In the genomic region with DNA sequence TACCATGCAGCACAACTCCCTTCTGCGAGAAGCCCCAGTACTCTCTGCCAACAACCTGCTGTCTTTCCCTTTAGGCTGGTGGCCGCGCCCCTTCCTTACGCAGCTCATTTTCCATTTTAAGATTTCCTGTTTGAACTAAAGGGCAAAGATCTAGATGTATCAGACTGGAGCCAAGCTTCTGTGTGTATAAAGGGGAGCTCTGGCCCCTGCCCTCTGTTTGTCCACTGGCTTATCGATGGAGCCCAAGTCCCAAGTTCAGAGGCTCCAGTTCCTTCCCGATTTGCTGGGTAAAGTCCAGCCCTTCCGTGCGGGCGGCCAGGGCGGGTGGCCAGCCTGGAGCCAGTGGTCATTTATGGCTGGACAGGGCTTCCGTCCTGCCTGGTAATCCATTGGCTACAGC, we compare ENCODE assay signal across 9 mouse cellular contexts.
DNase-seq lines count a peak whose midpoint lies in the region; ATAC-seq and TF ChIP-seq lines count a peak whose summit lies in the region.
"Had no signal": no experiment of that assay in that cellular context is flagged by ENCODE, and none has a peak within 500 bp of the region (broad histone marks: within the 10 kb centered on the region; RNA-seq: fewer than 3 reads in every experiment).

No protein-coding gene starts in this region.

- H3K4me1 ChIP-seq in kidney, embryonic 15.5 days, result 0 out of 2 replicates have a peak, but pooled peaks cover 2% of the 10 kb centered on the region
- peaks cover 10% of the 10 kb centered on the region for H3K4me1 ChIP-seq in intestine, embryonic 15.5 days (replicated peaks)
- peaks cover 11% of the 10 kb centered on the region for H3K4me1 ChIP-seq in liver, postnatal 0 days (ENCODE audit: insufficient read depth)
- no peaks in the 10 kb centered on the region for H3K4me1 ChIP-seq in stomach, postnatal 0 days (replicated peaks; ENCODE audit: control insufficient read depth, insufficient read depth)
- H3K4me1 ChIP-seq in midbrain, postnatal 0 days (ENCODE audit: insufficient read depth, low read length), result no peaks in the 10 kb centered on the region
- H3K4me1 ChIP-seq: neural tube, embryonic 12.5 days had no signal

- H3K27ac ChIP-seq in kidney, embryonic 15.5 days, result no peak overlapping the region
- no peak overlapping the region for H3K27ac ChIP-seq in intestine, embryonic 15.5 days
- H3K27ac ChIP-seq in liver, postnatal 0 days (ENCODE audit: low read depth), result no peak overlapping the region
- H3K27ac ChIP-seq in stomach, postnatal 0 days (replicated peaks), result peak overlapping the region; percentile 63
- no peak overlapping the region for H3K27ac ChIP-seq in midbrain, postnatal 0 days (ENCODE audit: low read depth, low read length)
- H3K27ac ChIP-seq: neural tube, embryonic 12.5 days had no signal

- H3K27me3 ChIP-seq in kidney, embryonic 15.5 days, result no peaks in the 10 kb centered on the region
- no peaks in the 10 kb centered on the region for H3K27me3 ChIP-seq in intestine, embryonic 15.5 days (replicated peaks)
- peaks cover 4% of the 10 kb centered on the region; the same call in 1 of the 2 replicates for H3K27me3 ChIP-seq in liver, postnatal 0 days (ENCODE audit: insufficient read depth, low read length)
- H3K27me3 ChIP-seq in stomach, postnatal 0 days (ENCODE audit: control insufficient read depth, insufficient read depth, low read length), result no peaks in the 10 kb centered on the region
- no peaks in the 10 kb centered on the region for H3K27me3 ChIP-seq in midbrain, postnatal 0 days (ENCODE audit: insufficient read depth, low read length)
- H3K27me3 ChIP-seq: neural tube, embryonic 12.5 days had no signal

- no peak for TF ChIP-seq CTCF in liver, postnatal 0 days (IDR thresholded peaks at IDR 0.05; ENCODE audit: low read depth)
- no peak for TF ChIP-seq CTCF in stomach, postnatal 0 days (IDR thresholded peaks at IDR 0.05; ENCODE audit: low read depth)
- TF ChIP-seq CTCF in midbrain, postnatal 0 days (IDR thresholded peaks at IDR 0.05), result no peak

- no peak overlapping the region for H3K9ac ChIP-seq in kidney, embryonic 15.5 days
- H3K9ac ChIP-seq in intestine, embryonic 15.5 days, result no peak overlapping the region
- H3K9ac ChIP-seq in liver, postnatal 0 days (replicated peaks), result no peak overlapping the region
- H3K9ac ChIP-seq in stomach, postnatal 0 days (ENCODE audit: low read length), result no peak overlapping the region
- no peak overlapping the region for H3K9ac ChIP-seq in midbrain, postnatal 0 days (replicated peaks; ENCODE audit: low read length, poor library complexity, severe bottlenecking)
- H3K9ac ChIP-seq: neural tube, embryonic 12.5 days had no signal

- ATAC-seq in kidney, embryonic 15.5 days (replicated peaks; ENCODE audit: low FRiP score), result no peak
- peak; percentile 81 for ATAC-seq in intestine, embryonic 15.5 days
- ATAC-seq in liver, postnatal 0 days, result peak; percentile 38; the same call in 1 of the 2 replicates
- ATAC-seq in stomach, postnatal 0 days (ENCODE audit: low FRiP score, low TSS enrichment), result peak; percentile 94
- no peak for ATAC-seq in midbrain, postnatal 0 days (ENCODE audit: low FRiP score)

- no peaks in the 10 kb centered on the region for H3K36me3 ChIP-seq in kidney, embryonic 15.5 days
- no peaks in the 10 kb centered on the region for H3K36me3 ChIP-seq in intestine, embryonic 15.5 days
- no peaks in the 10 kb centered on the region for H3K36me3 ChIP-seq in liver, postnatal 0 days (replicated peaks; ENCODE audit: insufficient read depth, low read length)
- no peaks in the 10 kb centered on the region for H3K36me3 ChIP-seq in stomach, postnatal 0 days (ENCODE audit: control insufficient read depth, insufficient read depth, low read length)
- H3K36me3 ChIP-seq in midbrain, postnatal 0 days (ENCODE audit: insufficient read depth, low read length), result no peaks in the 10 kb centered on the region
- H3K36me3 ChIP-seq: neural tube, embryonic 12.5 days had no signal

- no peak overlapping the region for H3K4me2 ChIP-seq in kidney, embryonic 15.5 days
- H3K4me2 ChIP-seq in intestine, embryonic 15.5 days (replicated peaks), result peak overlapping the region; percentile 30; the same call in 1 of the 2 replicates
- H3K4me2 ChIP-seq in liver, postnatal 0 days (ENCODE audit: low read depth, low read length), result peak overlapping the region; percentile 19; the same call in 1 of the 2 replicates
- no peak overlapping the region for H3K4me2 ChIP-seq in stomach, postnatal 0 days (replicated peaks; ENCODE audit: low read depth)
- H3K4me2 ChIP-seq in midbrain, postnatal 0 days (ENCODE audit: low read depth, low read length, poor library complexity, severe bottlenecking), result no peak overlapping the region
- H3K4me2 ChIP-seq: neural tube, embryonic 12.5 days had no signal

- no peak for TF ChIP-seq EP300 in liver, postnatal 0 days (IDR thresholded peaks at IDR 0.05; ENCODE audit: low read depth)
- TF ChIP-seq EP300 in stomach, postnatal 0 days (optimal IDR thresholded peaks at IDR 0.05), result no peak

- WGBS in kidney, embryonic 15.5 days, result 87% methylated on average over 11 of the region's 11 CpGs
- WGBS in intestine, embryonic 15.5 days, result 58% methylated on average over 11 of the region's 11 CpGs
- WGBS in liver, postnatal 0 days (ENCODE audit: insufficient replicate concordance), result 43% methylated on average over 11 of the region's 11 CpGs
- WGBS in stomach, postnatal 0 days, result 56% methylated on average over 11 of the region's 11 CpGs
- 85% methylated on average over 11 of the region's 11 CpGs for WGBS in midbrain, postnatal 0 days

- H3K4me3 ChIP-seq in kidney, embryonic 15.5 days (replicated peaks), result no peak overlapping the region
- no peak overlapping the region for H3K4me3 ChIP-seq in intestine, embryonic 15.5 days (replicated peaks)
- H3K4me3 ChIP-seq in liver, postnatal 0 days (ENCODE audit: low read depth, low read length), result no peak overlapping the region
- H3K4me3 ChIP-seq in stomach, postnatal 0 days (ENCODE audit: low read depth, low read length), result no peak overlapping the region
- no peak overlapping the region for H3K4me3 ChIP-seq in midbrain, postnatal 0 days (ENCODE audit: low read depth, low read length)
- H3K4me3 ChIP-seq: neural tube, embryonic 12.5 days had no signal

- DNase-seq in kidney, adult 11 months, result peak; percentile 73
- DNase-seq in liver, postnatal 0 days, result peak; percentile 37
- peak; percentile 82 for DNase-seq in stomach, postnatal 0 days (ENCODE audit: low spot score)
- no peak for DNase-seq in midbrain, postnatal 0 days (ENCODE audit: low spot score)
- no peak for DNase-seq in layer of hippocampus, postnatal 25 days (ENCODE audit: extremely low spot score in 1 of 2, low spot score in 1 of 2)
- DNase-seq in cerebellum, postnatal 36 days, result no peak

- no peaks in the 10 kb centered on the region for H3K9me3 ChIP-seq in kidney, embryonic 15.5 days (replicated peaks)
- H3K9me3 ChIP-seq in intestine, embryonic 15.5 days, result no peaks in the 10 kb centered on the region
- no peaks in the 10 kb centered on the region for H3K9me3 ChIP-seq in liver, postnatal 0 days (ENCODE audit: low read length)
- H3K9me3 ChIP-seq in stomach, postnatal 0 days (ENCODE audit: control insufficient read depth, low read length), result no peaks in the 10 kb centered on the region
- H3K9me3 ChIP-seq in midbrain, postnatal 0 days (ENCODE audit: low read length), result no peaks in the 10 kb centered on the region
- H3K9me3 ChIP-seq: neural tube, embryonic 12.5 days had no signal

Comparison
In these comparisons a context has a peak if more than half of its experiments do, and no peak if none do; other contexts are left out.
1. DNase-seq: peak in kidney, adult 11 months (single experiment), liver, postnatal 0 days (single experiment) and stomach, postnatal 0 days (single experiment); none in midbrain, postnatal 0 days (single experiment), layer of hippocampus, postnatal 25 days (0 of 2) and cerebellum, postnatal 36 days (0 of 2).
2. ATAC-seq: peak in intestine, embryonic 15.5 days (single experiment), liver, postnatal 0 days (single experiment) and stomach, postnatal 0 days (single experiment); none in kidney, embryonic 15.5 days (single experiment) and midbrain, postnatal 0 days (single experiment).
3. H3K4me2 ChIP-seq: peak in intestine, embryonic 15.5 days (single experiment) and liver, postnatal 0 days (single experiment); none in kidney, embryonic 15.5 days (single experiment), stomach, postnatal 0 days (single experiment) and midbrain, postnatal 0 days (single experiment).